ENCODE assay signal across 8 mouse cellular contexts in the genomic region with DNA sequence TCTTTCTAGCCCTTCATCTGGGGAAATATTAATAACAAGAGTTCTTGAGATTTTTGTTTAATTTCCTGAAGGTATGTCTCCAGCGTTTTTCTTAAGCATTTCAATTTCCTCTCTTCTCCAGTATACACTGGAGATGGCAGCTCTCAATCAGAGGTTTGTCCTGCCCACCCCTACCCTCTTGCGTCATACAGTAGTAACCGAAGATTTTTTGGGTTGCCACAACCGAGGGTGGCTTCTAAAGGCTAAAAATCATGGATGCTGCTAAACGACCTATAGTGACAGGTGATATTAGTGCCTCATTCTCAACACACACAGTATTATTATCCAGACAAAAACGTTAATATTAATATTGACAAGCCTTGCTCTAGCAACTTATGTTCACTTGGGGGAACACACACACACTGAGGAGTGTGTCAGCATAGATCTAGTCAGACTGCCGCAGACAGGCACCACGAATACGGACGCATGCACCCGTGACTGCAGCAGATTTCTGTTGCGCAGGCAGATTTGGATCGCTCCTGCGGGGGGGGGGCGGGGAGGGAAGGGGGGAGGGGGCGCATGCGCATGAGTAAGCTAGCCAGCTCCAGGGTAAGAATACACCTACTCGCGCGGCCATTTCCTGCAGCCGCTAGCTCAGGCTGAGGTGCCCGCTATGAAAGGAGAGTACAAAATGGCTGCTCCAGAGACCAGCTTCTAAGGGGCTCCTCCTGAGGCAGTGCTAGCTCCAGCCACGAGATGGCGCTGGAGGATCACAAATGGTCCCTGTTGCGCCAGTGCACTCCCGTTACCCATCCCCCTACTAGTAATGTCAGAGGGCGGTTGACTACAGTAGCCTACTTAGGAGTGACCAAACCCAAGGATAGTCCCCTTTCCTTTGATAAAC. TPM values are rescaled to one million over a fixed set of nuclear protein-coding genes. Genes with fewer than 3 reads are reported as not detected.
DNase-seq lines count a peak whose midpoint lies in the region; ATAC-seq lines count a peak whose summit lies in the region.

No protein-coding gene starts in this region.

- WGBS in heart, embryonic 14.5 days = 17% methylated on average over 24 of the region's 27 CpGs
- 16% methylated on average over 26 of the region's 27 CpGs for WGBS in liver, embryonic 13.5 days (ENCODE audit: insufficient replicate concordance)
- WGBS in stomach, embryonic 16.5 days = 14% methylated on average over 24 of the region's 27 CpGs

- no peaks in the 10 kb centered on the region for H3K27me3 ChIP-seq in heart, embryonic 14.5 days (ENCODE audit: control insufficient read depth, insufficient read depth, low read length)
- H3K27me3 ChIP-seq in liver, embryonic 13.5 days = no peaks in the 10 kb centered on the region; the same call in 1 of the 2 replicates
- H3K27me3 ChIP-seq in stomach, embryonic 16.5 days (ENCODE audit: control insufficient read depth, insufficient read depth, low read length) = no peaks in the 10 kb centered on the region; the same call in 1 of the 2 replicates

- peak overlapping the region; percentile 63 for H3K4me2 ChIP-seq in heart, embryonic 14.5 days (ENCODE audit: low read length)
- peak overlapping the region; percentile 64 for H3K4me2 ChIP-seq in liver, embryonic 13.5 days
- peak overlapping the region; percentile 51 for H3K4me2 ChIP-seq in stomach, embryonic 16.5 days (ENCODE audit: low read depth, low read length)

- peak; percentile 93 for DNase-seq in CD4-positive helper T cell, adult 2 months (ENCODE audit: low read depth, low spot score)
- peak; percentile 87 for DNase-seq in brain, embryonic 18.5 days (ENCODE audit: low read depth, low spot score)
- DNase-seq in kidney, postnatal 14 days = peak; percentile 94
- peak; percentile 81 for DNase-seq in liver, embryonic 13.5 days
- DNase-seq in neural tube, embryonic 10.5 days (ENCODE audit: extremely low spot score, low spot score) = peak; percentile 89

- peak; percentile 89 for ATAC-seq in erythroid progenitor cell, adult 5-6 weeks (replicated peaks; ENCODE audit: low FRiP score, poor library complexity, severe bottlenecking)
- peak; percentile 98 for ATAC-seq in heart, embryonic 14.5 days (ENCODE audit: insufficient number of reproducible peaks, insufficient read depth, low FRiP score, low read depth)
- ATAC-seq in liver, embryonic 13.5 days (ENCODE audit: low read depth) = peak; percentile 95
- ATAC-seq in stomach, embryonic 16.5 days (ENCODE audit: insufficient read depth, low FRiP score) = peak; percentile 99

- H3K4me3 ChIP-seq in heart, embryonic 14.5 days (ENCODE audit: control insufficient read depth in 1 of 2, insufficient read depth in 1 of 2, low read depth in 1 of 2, low read length in 2 of 2) = peak overlapping the region; percentile 35 to 56
- peak overlapping the region; percentile 48 for H3K4me3 ChIP-seq in liver, embryonic 13.5 days (replicated peaks)
- peak overlapping the region; percentile 44 for H3K4me3 ChIP-seq in stomach, embryonic 16.5 days (replicated peaks; ENCODE audit: low read length)

- peak overlapping the region; percentile 47 to 76; a peak in 3 of 4 replicates for H3K27ac ChIP-seq in heart, embryonic 14.5 days (replicated peaks in 1 of 2; ENCODE audit: control insufficient read depth in 1 of 2, insufficient read depth in 1 of 2, low read depth in 2 of 2, low read length in 2 of 2)
- peak overlapping the region; percentile 64 for H3K27ac ChIP-seq in liver, embryonic 13.5 days
- H3K27ac ChIP-seq in stomach, embryonic 16.5 days (ENCODE audit: low read length) = no peak overlapping the region; the same call in 1 of the 2 replicates

- peak overlapping the region; percentile 61 for H3K9ac ChIP-seq in heart, embryonic 14.5 days (ENCODE audit: low read length)
- H3K9ac ChIP-seq in liver, embryonic 13.5 days = peak overlapping the region; percentile 49
- H3K9ac ChIP-seq in stomach, embryonic 16.5 days (ENCODE audit: low read length) = peak overlapping the region; percentile 56

- H3K9me3 ChIP-seq in heart, embryonic 14.5 days (ENCODE audit: control insufficient read depth, low read length) = no peaks in the 10 kb centered on the region
- no peaks in the 10 kb centered on the region for H3K9me3 ChIP-seq in liver, embryonic 13.5 days (replicated peaks)
- H3K9me3 ChIP-seq in stomach, embryonic 16.5 days (replicated peaks; ENCODE audit: control insufficient read depth, low read length) = no peaks in the 10 kb centered on the region

- H3K4me1 ChIP-seq in heart, embryonic 14.5 days (ENCODE audit: control insufficient read depth in 2 of 2, insufficient read depth in 2 of 2, low read length in 2 of 2) = no peaks in the 10 kb centered on the region
- peaks cover 44% of the 10 kb centered on the region for H3K4me1 ChIP-seq in liver, embryonic 13.5 days (replicated peaks)
- no peaks in the 10 kb centered on the region for H3K4me1 ChIP-seq in stomach, embryonic 16.5 days (ENCODE audit: control insufficient read depth, insufficient read depth, low read length)

- H3K36me3 ChIP-seq in heart, embryonic 14.5 days (ENCODE audit: control insufficient read depth, insufficient read depth, low read length) = no peaks in the 10 kb centered on the region
- no peaks in the 10 kb centered on the region for H3K36me3 ChIP-seq in liver, embryonic 13.5 days
- no peaks in the 10 kb centered on the region for H3K36me3 ChIP-seq in stomach, embryonic 16.5 days (ENCODE audit: control insufficient read depth, insufficient read depth, low read length)

RNA-seq across cellular contexts. Expression of gene Zfp185, which starts 20.7 kb away (rescaled TPM):
- total RNA-seq in erythroid progenitor cell, adult 5-6 weeks (2015; ENCODE audit: low replicate concordance) = not detected in 2 replicates
- not detected in 2 replicates for total RNA-seq in erythroid progenitor cell, adult 5-6 weeks (2017; ENCODE audit: low replicate concordance)
- polyA plus RNA-seq in heart, embryonic 14.5 days (2014; fragmentation: Nextera tagmentation; extraction: Ambion mirVana) = 4.6 and 4.9 TPM in 2 replicates
- polyA plus RNA-seq in liver, embryonic 13.5 days (2015; fragmentation: Nextera tagmentation; extraction: Ambion mirVana) = 1.3 and 1.4 TPM in 2 replicates
- 25.5 and 32.3 TPM in 2 replicates for polyA plus RNA-seq in stomach, embryonic 16.5 days (2015; fragmentation: Nextera tagmentation; extraction: Ambion mirVana)

RNA-seq across cellular contexts. Expression of gene Pnma5, which starts 29.1 kb away (rescaled TPM):
- total RNA-seq in erythroid progenitor cell, adult 5-6 weeks (2015; ENCODE audit: low replicate concordance) = not detected in 2 replicates
- not detected in 2 replicates for total RNA-seq in erythroid progenitor cell, adult 5-6 weeks (2017; ENCODE audit: low replicate concordance)
- polyA plus RNA-seq in heart, embryonic 14.5 days (2014; fragmentation: Nextera tagmentation; extraction: Ambion mirVana) = 0.11 TPM in 1 of 2 replicates, not detected in the other
- 0.08 TPM in 1 of 2 replicates, not detected in the other for polyA plus RNA-seq in liver, embryonic 13.5 days (2015; fragmentation: Nextera tagmentation; extraction: Ambion mirVana)
- polyA plus RNA-seq in stomach, embryonic 16.5 days (2015; fragmentation: Nextera tagmentation; extraction: Ambion mirVana) = 0.10 and 0.17 TPM in 2 replicates

RNA-seq across cellular contexts. Expression of gene Pnma3, which starts 56.7 kb away (rescaled TPM):
- total RNA-seq in erythroid progenitor cell, adult 5-6 weeks (2015; ENCODE audit: low replicate concordance) = not detected in 2 replicates
- not detected in 2 replicates for total RNA-seq in erythroid progenitor cell, adult 5-6 weeks (2017; ENCODE audit: low replicate concordance)
- not detected in 2 replicates for polyA plus RNA-seq in heart, embryonic 14.5 days (2014; fragmentation: Nextera tagmentation; extraction: Ambion mirVana)
- polyA plus RNA-seq in liver, embryonic 13.5 days (2015; fragmentation: Nextera tagmentation; extraction: Ambion mirVana) = not detected in 2 replicates
- polyA plus RNA-seq in stomach, embryonic 16.5 days (2015; fragmentation: Nextera tagmentation; extraction: Ambion mirVana) = 0.10 and 0.16 TPM in 2 replicates
